Mouse (Mus musculus) thymus, postnatal 0 days (tissue): ENCODE results near the gene Hmgb1. TPM values are rescaled to one million over a fixed set of nuclear protein-coding genes. Genes with fewer than 3 reads are reported as not detected.

ENCODE experiments used
- DNase-seq: peaks from one replicate; pipeline ENCODE4 v3.0.0-alpha.2; 2015; ENCODE audit warnings: low spot score
- polyA plus RNA-seq: library from polyadenylated mRNA; unstranded; fragments of >200 nt; fragmentation: Nextera tagmentation; extraction: Ambion mirVana; gene quantifications from 2 replicates; pipeline ENCODE4 v1.2.1, GENCODE M21; 2015

Gene Hmgb1
- polyA plus RNA-seq, 1 experiment from 2014 or later, result 2,714 TPM

DNA sequence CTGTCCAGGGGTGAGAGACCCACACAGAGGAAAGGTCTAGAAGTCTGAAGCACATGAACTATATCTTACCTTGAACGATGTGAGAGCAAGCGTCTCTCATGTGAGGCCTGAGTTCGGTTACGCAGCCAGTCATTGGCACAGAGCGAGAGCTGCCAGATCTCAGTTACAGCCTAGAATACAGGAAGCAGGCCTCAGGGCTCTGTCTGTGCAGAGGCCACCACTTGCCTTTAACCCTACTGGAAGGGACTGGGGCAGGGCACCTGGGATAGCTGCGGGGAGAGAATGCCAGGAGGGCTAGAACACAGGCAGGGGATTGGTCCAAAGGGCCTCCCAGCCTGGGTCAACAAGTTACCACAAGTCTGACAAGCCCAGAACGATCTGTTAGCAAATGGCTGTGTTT lies 184.5 kb downstream of the Hmgb1 start:
- peak; percentile 49 for DNase-seq

DNA sequence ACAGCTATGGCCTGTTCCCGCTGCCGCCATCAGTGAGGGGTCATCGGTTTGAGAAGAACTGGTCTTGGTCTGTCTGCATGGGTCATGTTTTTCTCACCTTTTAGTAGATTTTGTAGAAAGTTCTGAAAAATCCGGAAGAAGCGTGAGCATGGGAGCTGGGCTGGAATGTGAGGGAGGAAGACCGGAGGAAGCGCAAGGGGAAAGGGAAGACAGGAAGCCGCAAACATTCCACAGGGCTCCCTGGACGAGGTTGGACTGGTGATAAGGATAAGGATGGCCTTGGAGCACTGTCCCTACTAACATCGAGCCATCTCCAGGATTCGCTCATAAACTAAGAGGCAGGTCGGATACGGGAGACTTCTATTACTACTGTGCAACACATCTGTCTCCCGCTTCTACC lies 185.8 kb downstream of the Hmgb1 start:
- no peak for DNase-seq

DNA sequence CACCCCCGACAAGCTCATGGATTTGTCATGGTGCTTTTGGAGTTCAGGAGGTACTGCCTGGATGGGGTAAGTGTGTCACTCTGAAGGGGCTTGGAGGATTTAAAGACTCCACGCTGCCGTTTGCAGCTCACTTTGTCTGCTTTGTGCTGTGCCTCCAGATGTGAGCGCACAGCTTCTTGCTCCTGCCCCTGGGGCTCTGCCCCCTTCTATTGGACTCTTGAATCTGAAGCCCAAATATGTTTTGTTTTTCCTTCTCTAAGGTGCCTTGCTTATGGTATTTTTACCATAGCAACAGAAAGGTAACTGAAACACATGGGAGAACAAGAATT lies 187.6 kb downstream of the Hmgb1 start:
- DNase-seq, result peak; percentile 45

Other genes with a start within 250 kb of the Hmgb1 start
- 0.79 TPM in 1 of 2 replicates, not detected in the other for gene Gm42791, start 189.3 kb downstream of the Hmgb1 start, polyA plus RNA-seq
- 77.0 and 78.9 TPM in 2 replicates for gene Uspl1, start 139 bp downstream of the Hmgb1 start, polyA plus RNA-seq
- gene Alox5ap, start 80.3 kb upstream of the Hmgb1 start, polyA plus RNA-seq, result 29.7 and 29.8 TPM in 2 replicates
- 1.3 and 2.0 TPM in 2 replicates for gene Medag, start 227.3 kb upstream of the Hmgb1 start, polyA plus RNA-seq